Comparison of ENCODE assay signal across 19 mouse cellular contexts in the genomic region with DNA sequence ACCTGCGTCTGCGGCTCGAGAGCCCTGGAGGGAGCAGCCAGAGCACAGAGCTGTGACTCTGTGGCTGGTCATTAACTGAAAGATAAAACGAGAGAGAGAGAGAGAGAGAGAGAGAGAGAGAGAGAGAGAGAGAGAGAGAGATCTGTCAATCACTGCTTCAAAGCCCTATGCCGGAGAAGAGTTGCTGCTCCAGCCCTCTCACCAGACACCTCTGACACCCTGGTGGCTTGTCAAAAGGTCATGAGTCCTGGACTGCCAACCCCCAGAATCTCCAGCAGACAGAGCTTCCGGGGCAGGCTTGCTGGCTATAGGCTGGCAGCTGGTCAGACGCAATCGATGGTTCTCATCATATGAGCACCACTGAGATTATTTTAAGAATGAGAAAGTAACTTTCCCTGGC. TPM values are rescaled to one million over a fixed set of nuclear protein-coding genes. Genes with fewer than 3 reads are reported as not detected.
DNase-seq lines count a peak whose midpoint lies in the region; ATAC-seq and TF ChIP-seq lines count a peak whose summit lies in the region.
"Had no signal": no experiment of that assay in that cellular context is flagged by ENCODE, and none has a peak within 500 bp of the region (broad histone marks: within the 10 kb centered on the region; RNA-seq: fewer than 3 reads in every experiment).

No protein-coding gene starts in this region.

- no peaks in the 10 kb centered on the region for H3K9me3 ChIP-seq in erythroblast, embryonic 14.5 days (ENCODE audit: control insufficient read depth, low read length)
- no peaks in the 10 kb centered on the region for H3K9me3 ChIP-seq in heart, embryonic 15.5 days (replicated peaks)
- H3K9me3 ChIP-seq in liver, embryonic 11.5 days (ENCODE audit: control insufficient read depth, low read length): no peaks in the 10 kb centered on the region
- no peaks in the 10 kb centered on the region for H3K9me3 ChIP-seq in liver, embryonic 16.5 days (replicated peaks; ENCODE audit: control insufficient read depth, low read length)
- no peaks in the 10 kb centered on the region for H3K9me3 ChIP-seq in hindbrain, postnatal 0 days (ENCODE audit: low read length)
- H3K9me3 ChIP-seq: megakaryocyte, embryonic 14.5 days; neural tube, embryonic 13.5 days had no signal

- H3K27me3 ChIP-seq in erythroblast, embryonic 14.5 days (ENCODE audit: control insufficient read depth): no peaks in the 10 kb centered on the region
- H3K27me3 ChIP-seq in heart, embryonic 15.5 days: no peaks in the 10 kb centered on the region
- H3K27me3 ChIP-seq in liver, embryonic 11.5 days (replicated peaks; ENCODE audit: control insufficient read depth, insufficient read depth, low read length): 0 out of 2 replicates have a peak, but pooled peaks cover 2% of the 10 kb centered on the region
- H3K27me3 ChIP-seq in liver, embryonic 16.5 days (ENCODE audit: control insufficient read depth, insufficient read depth, low read depth, low read length): no peaks in the 10 kb centered on the region
- H3K27me3 ChIP-seq in hindbrain, postnatal 0 days (ENCODE audit: insufficient read depth, low read length): no peaks in the 10 kb centered on the region
- H3K27me3 ChIP-seq: megakaryocyte, embryonic 14.5 days; neural tube, embryonic 13.5 days had no signal

- no peak for ATAC-seq in erythroblast, adult 5-6 weeks (replicated peaks; ENCODE audit: low FRiP score, poor library complexity, severe bottlenecking)
- ATAC-seq in heart, embryonic 15.5 days (replicated peaks; ENCODE audit: insufficient number of reproducible peaks, insufficient read depth, low FRiP score, low read depth): no peak
- ATAC-seq in liver, embryonic 11.5 days (replicated peaks; ENCODE audit: low FRiP score): peak; percentile 66
- peak; percentile 76 for ATAC-seq in liver, embryonic 16.5 days (ENCODE audit: low read depth)
- ATAC-seq in hindbrain, postnatal 0 days: no peak
- ATAC-seq: forebrain, embryonic 14.5 days; inflammation-experienced regulatory T-cells, adult 6 months had no signal

- peak overlapping the region; percentile 6; the same call in 1 of the 2 replicates for H3K4me2 ChIP-seq in heart, embryonic 15.5 days
- H3K4me2 ChIP-seq in liver, embryonic 11.5 days: peak overlapping the region; percentile 10; the same call in 1 of the 2 replicates
- H3K4me2 ChIP-seq in liver, embryonic 16.5 days (ENCODE audit: low read depth, low read length): no peak overlapping the region; the same call in 1 of the 2 replicates
- H3K4me2 ChIP-seq in hindbrain, postnatal 0 days (ENCODE audit: low read depth, low read length): no peak overlapping the region
- H3K4me2 ChIP-seq: neural tube, embryonic 13.5 days had no signal

- no peak overlapping the region for H3K27ac ChIP-seq in heart, embryonic 15.5 days
- H3K27ac ChIP-seq in liver, embryonic 11.5 days (ENCODE audit: low read depth, low read length): peak overlapping the region; percentile 43; the same call in 1 of the 2 replicates
- peak overlapping the region; percentile 73 for H3K27ac ChIP-seq in liver, embryonic 16.5 days (ENCODE audit: low read length)
- no peak overlapping the region for H3K27ac ChIP-seq in hindbrain, postnatal 0 days
- H3K27ac ChIP-seq: neural tube, embryonic 13.5 days had no signal

- 39% methylated on average over 8 of the region's 8 CpGs for WGBS in heart, embryonic 15.5 days
- WGBS in liver, embryonic 11.5 days: 56% methylated on average over 8 of the region's 8 CpGs
- 57% methylated on average over 8 of the region's 8 CpGs for WGBS in liver, embryonic 16.5 days (ENCODE audit: insufficient replicate concordance)
- WGBS in hindbrain, postnatal 0 days: 65% methylated on average over 8 of the region's 8 CpGs

- H3K9ac ChIP-seq in heart, embryonic 15.5 days: no peak overlapping the region
- H3K9ac ChIP-seq in liver, embryonic 11.5 days (ENCODE audit: low read depth, low read length): peak overlapping the region; percentile 48; the same call in 1 of the 2 replicates
- H3K9ac ChIP-seq in liver, embryonic 16.5 days (ENCODE audit: low read depth, low read length): peak overlapping the region; percentile 15
- no peak overlapping the region for H3K9ac ChIP-seq in hindbrain, postnatal 0 days (replicated peaks; ENCODE audit: low read length)
- H3K9ac ChIP-seq: neural tube, embryonic 13.5 days had no signal

- peaks cover 6% of the 10 kb centered on the region; the same call in 1 of the 2 replicates for H3K4me1 ChIP-seq in erythroblast, embryonic 14.5 days (ENCODE audit: control insufficient read depth)
- H3K4me1 ChIP-seq in heart, embryonic 15.5 days (replicated peaks): peaks cover 18% of the 10 kb centered on the region
- peaks cover 5% of the 10 kb centered on the region for H3K4me1 ChIP-seq in liver, embryonic 11.5 days (replicated peaks; ENCODE audit: control insufficient read depth, insufficient read depth, low read length)
- peaks cover 14% of the 10 kb centered on the region for H3K4me1 ChIP-seq in liver, embryonic 16.5 days (ENCODE audit: control insufficient read depth, low read depth, low read length)
- peaks cover 11% of the 10 kb centered on the region for H3K4me1 ChIP-seq in hindbrain, postnatal 0 days (ENCODE audit: insufficient read depth, low read length)

- DNase-seq in heart, postnatal 25 days (ENCODE audit: low spot score): no peak
- DNase-seq in liver, embryonic 11.5 days (ENCODE audit: low spot score): no peak
- no peak for DNase-seq in hindbrain, postnatal 0 days (ENCODE audit: low spot score)
- DNase-seq: gastrocnemius, postnatal 14 days; kidney, adult 2 months; kidney, postnatal 25 days; left cerebral cortex, postnatal 4 days; lung, adult 2 months; midbrain, embryonic 14.5 days; right cerebral cortex, adult 18-20 months; thymus, postnatal 25 days had no signal

- no peaks in the 10 kb centered on the region for H3K36me3 ChIP-seq in erythroblast, embryonic 14.5 days (ENCODE audit: control insufficient read depth)
- no peaks in the 10 kb centered on the region for H3K36me3 ChIP-seq in heart, embryonic 15.5 days
- no peaks in the 10 kb centered on the region for H3K36me3 ChIP-seq in liver, embryonic 11.5 days (ENCODE audit: control insufficient read depth, insufficient read depth, low read length)
- no peaks in the 10 kb centered on the region for H3K36me3 ChIP-seq in liver, embryonic 16.5 days (ENCODE audit: control insufficient read depth, insufficient read depth)
- H3K36me3 ChIP-seq in hindbrain, postnatal 0 days (ENCODE audit: insufficient read depth, low read length): no peaks in the 10 kb centered on the region
- H3K36me3 ChIP-seq: neural tube, embryonic 13.5 days had no signal

- no peak for TF ChIP-seq CTCF in hindbrain, postnatal 0 days (IDR thresholded peaks at IDR 0.05; ENCODE audit: low read depth)

- H3K4me3 ChIP-seq in erythroblast, embryonic 14.5 days (replicated peaks): peak overlapping the region; percentile 46
- no peak overlapping the region for H3K4me3 ChIP-seq in heart, embryonic 15.5 days
- peak overlapping the region; percentile 44 for H3K4me3 ChIP-seq in liver, embryonic 11.5 days (ENCODE audit: low read depth, low read length)
- peak overlapping the region; percentile 45 for H3K4me3 ChIP-seq in liver, embryonic 16.5 days (ENCODE audit: low read depth, low read length)
- H3K4me3 ChIP-seq in hindbrain, postnatal 0 days (ENCODE audit: low read length): no peak overlapping the region
- H3K4me3 ChIP-seq: megakaryocyte, embryonic 14.5 days; neural tube, embryonic 13.5 days had no signal

- intact Hi-C loops in heart, postnatal 25 days (cut with DNase I): no loop called here

RNA-seq across cellular contexts. Expression of gene Abca1, which starts 15.7 kb away (rescaled TPM):
- 0.01 TPM in 2 replicates for polyA plus RNA-seq in erythroblast, embryonic 14.5 days (2012)
- total RNA-seq in erythroblast, adult 5-6 weeks (2015; ENCODE audit: low replicate concordance): 1.9 TPM in 2 replicates
- 1.8 and 2.6 TPM in 2 replicates for total RNA-seq in erythroblast, adult 5-6 weeks (2017; ENCODE audit: low replicate concordance)
- polyA plus RNA-seq in heart, embryonic 15.5 days (2015; fragmentation: Nextera tagmentation; extraction: Ambion mirVana): 4.4 and 5.7 TPM in 2 replicates
- total RNA-seq in heart, postnatal 25 days (2021): 10 to 100 TPM; 13.6 to 19.7 TPM
- 16.3 and 17.5 TPM in 2 replicates for polyA plus RNA-seq in liver, embryonic 11.5 days (2014; fragmentation: Nextera tagmentation; extraction: Ambion mirVana)
- polyA plus RNA-seq in liver, embryonic 16.5 days (2015; fragmentation: Nextera tagmentation; extraction: Ambion mirVana): 17.0 and 19.0 TPM in 2 replicates
- 43.5 and 49.5 TPM in 2 replicates for total RNA-seq in hindbrain, postnatal 0 days (2014; rRNA removed)
- 8.8 TPM in 2 replicates for polyA plus RNA-seq in hindbrain, postnatal 0 days (2015; fragmentation: Nextera tagmentation; extraction: Ambion mirVana)

Comparison
In these comparisons a context has a peak if more than half of its experiments do, and no peak if none do; other contexts are left out.
1. H3K4me2 ChIP-seq: peak in heart, embryonic 15.5 days (single experiment) and liver, embryonic 11.5 days (single experiment); none in liver, embryonic 16.5 days (single experiment) and hindbrain, postnatal 0 days (single experiment).
2. H3K4me3 ChIP-seq: peak in erythroblast, embryonic 14.5 days (single experiment), liver, embryonic 11.5 days (single experiment) and liver, embryonic 16.5 days (single experiment); none in heart, embryonic 15.5 days (single experiment) and hindbrain, postnatal 0 days (single experiment).
3. ATAC-seq: peak in liver, embryonic 11.5 days (single experiment) and liver, embryonic 16.5 days (single experiment); none in erythroblast, adult 5-6 weeks (single experiment), heart, embryonic 15.5 days (single experiment) and hindbrain, postnatal 0 days (single experiment).
4. H3K27ac ChIP-seq: peak in liver, embryonic 11.5 days (single experiment) and liver, embryonic 16.5 days (single experiment); none in heart, embryonic 15.5 days (single experiment) and hindbrain, postnatal 0 days (single experiment).
5. H3K9ac ChIP-seq: peak in liver, embryonic 11.5 days (single experiment) and liver, embryonic 16.5 days (single experiment); none in heart, embryonic 15.5 days (single experiment) and hindbrain, postnatal 0 days (single experiment).